Mouse (Mus musculus) layer of hippocampus, adult 2 months (tissue): ENCODE measurements at regions not wholly inside any gene's neighbourhood (a gene's known extent, or its start where the extent isn't known, plus 50 kb on each side); places are given as distances from the start of the nearest gene placed in this dataset.

Source experiments
- DNase-seq, 2 experiments: peaks; one replicate each; pipeline ENCODE4 v3.0.0; 2022; ENCODE audit warnings: low spot score in 2 of 2
- H3K27ac ChIP-seq: fragments of 200-600 bp; 2 replicates; pipeline ENCODE4 v1.8.1; 2022
- H3K4me3 ChIP-seq: fragments of 200-600 bp; 2 replicates; pipeline ENCODE4 v1.8.1; 2022; ENCODE audit warnings: mild to moderate bottlenecking
- CTCF ChIP-seq: fragments of 200-600 bp; conservative IDR thresholded peaks from 2 replicates; pipeline ENCODE4 v1.8.1; 2022; ENCODE audit warnings: antibody characterized with exemption, mild to moderate bottlenecking, moderate library complexity

- Histone ChIP-seq H3K4me3 (no peak overlapping the region), H3K27ac (no peak overlapping the region)
- DNase-seq = no peak
- no peak for TF ChIP-seq CTCF
These were observed 118.4 kb downstream of the Matn1 start for GRCm38 (mm10) chr4:131062592-131062991.

GRCm38 (mm10) chr4:131066186-131066939, 122.2 kb downstream of the Matn1 start:
- no peak for TF ChIP-seq CTCF
- no peak overlapping the region for H3K27ac ChIP-seq
- H3K4me3 ChIP-seq = no peak overlapping the region
- no peak for DNase-seq

- TF ChIP-seq CTCF = no peak
- H3K27ac ChIP-seq = no peak overlapping the region
- DNase-seq = no peak
- no peak overlapping the region for H3K4me3 ChIP-seq
These were observed 126.4 kb downstream of the Matn1 start for GRCm38 (mm10) chr4:131070566-131070965.

GRCm38 (mm10) chr4:131072623-131073022, 128.4 kb downstream of the Matn1 start:
- H3K4me3 ChIP-seq = no peak overlapping the region
- no peak for TF ChIP-seq CTCF
- H3K27ac ChIP-seq = no peak overlapping the region
- DNase-seq = no peak

- no peak for DNase-seq
- no peak for TF ChIP-seq CTCF
- Histone ChIP-seq H3K4me3 (no peak overlapping the region), H3K27ac (no peak overlapping the region)
These were observed 129.2 kb downstream of the Matn1 start for GRCm38 (mm10) chr4:131073420-131073819.

- Histone ChIP-seq H3K27ac (no peak overlapping the region), H3K4me3 (no peak overlapping the region)
- TF ChIP-seq CTCF = no peak
- DNase-seq = no peak
These were observed 131.2 kb downstream of the Matn1 start for GRCm38 (mm10) chr4:131075326-131075932.

- Histone ChIP-seq H3K27ac (no peak overlapping the region), H3K4me3 (no peak overlapping the region)
- no peak for DNase-seq
- no peak for TF ChIP-seq CTCF
These were observed 132.4 kb downstream of the Matn1 start for GRCm38 (mm10) chr4:131076628-131077027.

- Histone ChIP-seq H3K27ac (no peak overlapping the region), H3K4me3 (no peak overlapping the region)
- TF ChIP-seq CTCF = no peak
- no peak for DNase-seq
These were observed 135.9 kb downstream of the Matn1 start for GRCm38 (mm10) chr4:131080113-131080512.

GRCm38 (mm10) chr4:131083405-131083804, 139.2 kb downstream of the Matn1 start:
- peak; percentile 23; the same call in 1 of the 2 replicates for TF ChIP-seq CTCF
- H3K27ac ChIP-seq = no peak overlapping the region
- H3K4me3 ChIP-seq = no peak overlapping the region
- no peak for DNase-seq

- no peak for TF ChIP-seq CTCF
- Histone ChIP-seq H3K27ac (no peak overlapping the region), H3K4me3 (no peak overlapping the region)
- DNase-seq = no peak
These were observed 153.2 kb downstream of the Matn1 start for GRCm38 (mm10) chr4:131097421-131097820.

GRCm38 (mm10) chr4:131100093-131100795, 156.1 kb downstream of the Matn1 start:
- TF ChIP-seq CTCF = no peak
- Histone ChIP-seq H3K27ac (no peak overlapping the region), H3K4me3 (no peak overlapping the region)
- DNase-seq = no peak

GRCm38 (mm10) chr4:131100796-131101156, 156.6 kb downstream of the Matn1 start:
- Histone ChIP-seq H3K4me3 (no peak overlapping the region), H3K27ac (no peak overlapping the region)
- DNase-seq = no peak
- no peak for TF ChIP-seq CTCF

GRCm38 (mm10) chr4:131102163-131102562, 158.0 kb downstream of the Matn1 start:
- H3K4me3 ChIP-seq = no peak overlapping the region
- TF ChIP-seq CTCF = no peak
- no peak overlapping the region for H3K27ac ChIP-seq
- DNase-seq = no peak
